Mouse (Mus musculus) gastrocnemius, postnatal 4 days (tissue): ENCODE results near the gene Klc3. TPM values are rescaled to one million over a fixed set of nuclear protein-coding genes. Genes with fewer than 3 reads are reported as not detected.

Experiments used
- DNase-seq, 2 experiments: peaks; one replicate each; pipeline ENCODE4 v3.0.0; 2021 to 2022; ENCODE audit warnings: low spot score in 2 of 2, mixed read lengths in 2 of 2
- long read RNA-seq, 2 experiments: library from polyadenylated mRNA; stranded (forward); transcript quantifications; one replicate each; pipeline ENCODE4 v2.0.0; 2021
- total RNA-seq, 2 experiments: library from RNA; stranded (reverse); gene quantifications; 2 replicates each; pipeline ENCODE4 v1.2.3; 2021

The Klc3 gene
- under 1 TPM in 1 of 2 experiments, not detected in 1; 0.16 TPM for total RNA-seq
- long read RNA-seq, experiment 1, partial matches to known transcripts = 2 of 4 reads
- long read RNA-seq, experiment 1, other reads (novel, unspliced or antisense) = 0 of 4 reads
- long read RNA-seq, experiment 2, partial matches to known transcripts = 0 of 2 reads
- long read RNA-seq, experiment 2, other reads (novel, unspliced or antisense) = 1 of 2 reads

- DNase-seq = no peak
Observed at GRCm38 (mm10) chr7:19403731-19404296, at the start of gene Klc3. Gene Klc3 (minus strand): TSS chr7:19404104.

DNA sequence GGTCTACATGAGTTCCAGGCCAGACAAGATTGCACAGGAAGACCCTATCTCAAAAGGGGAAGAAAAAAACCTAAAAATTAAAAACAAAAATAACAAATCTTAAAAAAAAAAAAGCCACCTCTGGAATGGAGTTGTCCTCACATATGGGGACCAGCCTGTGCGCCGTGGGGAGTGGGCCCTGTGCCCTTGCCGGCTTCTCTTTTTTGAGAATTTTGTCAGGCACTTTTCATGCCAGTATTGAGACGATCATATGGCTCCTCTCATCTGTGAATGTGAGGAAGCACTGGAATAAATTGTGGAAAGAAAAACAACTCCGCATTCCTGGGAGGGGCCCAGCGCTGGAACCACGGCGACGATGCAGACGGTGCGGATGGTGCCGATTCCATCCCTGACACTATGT lies 45.3 kb upstream of the Klc3 start:
- DNase-seq = no peak

DNA sequence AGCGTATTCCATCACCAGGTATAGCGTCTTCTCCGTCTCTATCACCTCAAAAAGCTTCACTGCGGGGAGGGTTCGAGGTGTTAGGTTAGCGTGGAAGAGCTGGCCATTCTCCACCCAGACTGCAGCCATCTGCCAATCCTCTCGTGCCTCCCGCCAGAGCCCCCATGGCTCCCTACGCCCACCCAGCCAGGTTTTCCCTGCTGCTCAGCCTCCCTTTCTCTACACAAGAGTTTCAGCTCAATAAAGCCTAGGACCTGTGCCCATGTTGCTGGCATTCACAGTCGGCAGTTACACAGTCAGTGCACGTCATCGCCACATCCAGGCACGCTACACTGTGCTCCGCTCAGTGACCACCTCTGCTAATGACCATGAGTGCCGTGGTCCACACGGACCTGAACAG lies 43.8 kb upstream of the Klc3 start:
- DNase-seq = no peak

GRCm38 (mm10) chr7:19444801-19445200 lies 40.9 kb upstream of the Klc3 start:
- no peak for DNase-seq

GRCm38 (mm10) chr7:19443344-19443743 lies 39.4 kb upstream of the Klc3 start:
- DNase-seq = peak; percentile 69 to 76

GRCm38 (mm10) chr7:19441448-19442091 lies 37.7 kb upstream of the Klc3 start:
- no peak for DNase-seq

DNA sequence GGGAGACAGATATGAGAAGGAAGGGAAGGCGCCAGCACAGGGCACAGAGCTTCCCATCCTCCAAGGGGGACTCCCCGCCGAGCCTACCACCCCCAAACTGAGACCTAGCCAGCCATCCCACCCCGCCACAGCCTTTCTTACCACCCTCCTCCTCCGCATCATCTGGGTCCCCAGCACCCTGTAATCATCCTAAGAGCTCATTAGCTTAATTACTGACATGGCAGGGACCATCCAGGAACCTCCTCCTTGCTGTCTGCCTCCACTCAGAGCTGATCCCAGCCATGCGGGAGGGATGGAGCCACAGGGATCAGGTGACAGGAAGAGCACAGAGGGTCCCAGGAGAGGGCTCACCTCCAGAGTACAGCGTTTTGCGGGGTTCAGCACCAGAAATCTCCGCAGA lies 33.1 kb upstream of the Klc3 start:
- no peak for DNase-seq

DNA sequence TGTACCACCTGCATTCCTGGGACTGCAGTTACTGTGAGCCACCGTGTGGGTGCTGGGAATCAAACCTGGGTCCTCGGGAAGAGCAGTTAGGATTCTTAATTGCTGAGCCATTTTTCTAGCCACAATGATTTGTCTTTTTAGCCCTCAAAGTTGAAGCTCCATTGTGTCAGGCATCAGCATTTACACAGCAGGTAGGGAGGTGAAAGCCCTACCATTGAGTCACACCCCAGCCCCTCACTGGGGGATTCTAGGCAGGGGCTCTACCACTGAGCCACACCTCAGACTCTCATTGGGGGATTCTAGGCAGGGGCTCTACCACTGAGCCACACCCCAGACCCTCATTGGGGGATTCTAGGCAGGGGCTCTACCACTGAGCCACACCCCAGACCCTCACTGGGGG lies 32.4 kb upstream of the Klc3 start:
- DNase-seq = no peak

- no peak for DNase-seq
Observed at GRCm38 (mm10) chr7:19432475-19432874, 28.6 kb upstream of the Klc3 start.

DNA sequence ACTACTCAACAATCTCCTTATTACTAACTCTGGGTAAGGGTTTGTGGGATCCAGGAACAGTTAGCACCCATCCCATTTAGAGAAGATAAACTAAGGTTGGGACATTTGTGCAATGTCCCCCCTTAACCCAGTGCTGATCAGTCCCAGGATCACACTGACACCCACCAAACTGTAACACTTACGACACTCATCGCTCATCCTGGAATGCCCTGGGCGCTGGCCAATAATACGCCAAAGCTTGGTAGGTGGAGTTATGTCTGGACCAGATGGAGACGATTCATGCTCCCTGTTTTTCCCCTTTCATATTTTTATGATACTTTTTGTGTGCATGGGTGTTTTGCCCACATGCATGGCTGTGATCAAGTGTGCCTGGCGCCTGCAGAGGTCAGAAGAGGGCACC lies 26.5 kb upstream of the Klc3 start:
- no peak for DNase-seq

DNA sequence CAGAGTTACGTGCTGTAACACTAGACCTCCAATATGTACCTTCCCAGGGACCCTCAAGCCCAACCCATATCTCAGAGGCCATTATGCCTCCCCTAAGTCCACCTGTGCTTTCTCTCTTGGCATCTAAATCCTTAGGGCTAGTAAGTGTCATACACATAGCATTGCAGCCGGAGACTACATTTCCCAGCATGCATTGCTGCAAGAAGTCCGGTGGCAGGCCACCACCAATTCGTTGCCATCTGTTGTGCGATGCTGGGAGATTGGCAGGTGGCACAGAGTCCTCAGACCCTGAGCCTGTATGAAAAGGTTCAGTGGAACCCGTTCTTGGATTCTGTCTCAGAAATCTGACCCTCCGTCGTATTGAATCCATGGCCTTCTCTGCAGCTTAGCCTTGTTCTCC lies 25.8 kb upstream of the Klc3 start:
- DNase-seq = no peak

- no peak for DNase-seq
Observed at GRCm38 (mm10) chr7:19427999-19428650, 24.2 kb upstream of the Klc3 start.

GRCm38 (mm10) chr7:19426888-19427287 lies 23.0 kb upstream of the Klc3 start:
- DNase-seq = no peak

DNA sequence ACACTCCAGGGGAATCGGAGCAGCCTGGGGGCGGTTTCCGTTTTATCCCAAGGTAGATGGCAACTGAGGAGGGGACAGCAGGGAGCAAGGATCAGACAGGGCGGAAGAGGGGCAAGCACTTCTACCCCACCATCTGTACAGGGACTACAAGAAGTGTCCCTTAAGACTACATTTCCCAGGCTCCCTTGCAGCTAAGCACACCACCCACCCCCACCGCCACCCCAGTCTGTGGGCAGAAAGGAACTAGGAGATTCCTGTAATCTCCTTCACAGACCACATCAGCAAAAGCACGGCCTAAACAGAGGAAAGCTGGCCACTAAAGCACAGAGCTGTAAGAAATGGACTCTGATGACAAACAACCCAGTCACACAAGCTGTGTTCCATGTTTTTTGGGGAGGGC lies 22.4 kb upstream of the Klc3 start:
- no peak for DNase-seq

- DNase-seq = no peak
Observed at GRCm38 (mm10) chr7:19424051-19424450, 20.1 kb upstream of the Klc3 start.

DNA sequence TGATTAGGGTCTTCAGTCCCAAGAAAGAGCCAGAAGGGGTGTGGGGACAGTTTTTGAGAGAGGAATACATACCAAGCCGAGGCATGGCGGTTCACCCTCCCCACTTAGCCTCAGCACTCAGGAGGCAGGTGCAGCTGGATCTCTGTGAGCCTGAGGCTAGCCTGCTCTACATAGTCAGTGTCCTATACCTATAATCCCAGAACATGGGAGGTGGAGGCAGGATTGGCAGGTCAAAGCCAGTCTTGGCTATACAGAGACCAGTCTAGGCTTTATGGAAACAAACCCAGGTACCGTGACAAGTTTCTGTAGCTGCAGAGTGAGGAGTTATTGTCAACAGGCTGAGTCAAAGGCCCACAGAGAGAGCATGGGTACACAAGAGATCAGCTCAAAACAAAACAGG lies 19.2 kb upstream of the Klc3 start:
- DNase-seq = no peak

DNA sequence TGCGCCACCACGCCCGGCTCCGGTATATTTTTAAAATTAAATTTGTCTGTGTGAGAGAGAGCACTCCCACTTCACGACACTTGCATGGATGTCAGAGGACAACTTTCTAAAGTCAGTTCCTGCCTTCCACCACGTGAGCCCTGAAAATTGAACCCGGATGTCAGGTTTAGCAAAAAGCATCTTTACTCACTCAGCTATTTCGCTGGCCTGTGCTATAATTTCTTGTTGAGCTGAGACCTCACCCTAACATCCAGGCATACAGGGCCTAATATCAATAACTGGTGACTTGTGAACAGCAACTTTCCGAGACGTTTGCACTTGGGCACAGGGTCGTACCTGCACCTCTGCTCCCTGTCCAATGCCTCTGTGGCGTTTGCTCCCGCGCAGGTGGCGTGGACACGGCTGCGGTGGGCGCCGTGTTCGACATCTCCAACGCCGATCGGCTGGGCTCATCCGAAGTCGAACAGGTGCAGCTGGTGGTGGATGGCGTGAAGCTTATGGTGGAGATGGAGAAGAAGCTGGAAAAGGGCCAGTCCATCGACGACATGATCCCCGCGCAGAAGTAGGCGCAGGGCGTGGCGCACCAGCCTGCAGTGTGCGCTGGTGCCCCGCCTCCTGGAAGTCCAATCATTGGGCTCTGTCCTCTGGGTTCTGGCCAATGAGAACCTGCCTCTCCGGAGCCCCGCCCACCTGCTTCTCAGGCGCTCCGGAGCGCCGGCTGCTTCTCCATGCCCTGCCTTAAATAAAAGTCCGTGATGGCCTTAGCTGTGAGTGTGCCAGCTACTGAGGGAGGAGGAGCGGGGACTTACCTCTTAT lies 17.1 kb upstream of the Klc3 start:
- peak in 1 of 2 experiments; percentile 77 for DNase-seq

DNA sequence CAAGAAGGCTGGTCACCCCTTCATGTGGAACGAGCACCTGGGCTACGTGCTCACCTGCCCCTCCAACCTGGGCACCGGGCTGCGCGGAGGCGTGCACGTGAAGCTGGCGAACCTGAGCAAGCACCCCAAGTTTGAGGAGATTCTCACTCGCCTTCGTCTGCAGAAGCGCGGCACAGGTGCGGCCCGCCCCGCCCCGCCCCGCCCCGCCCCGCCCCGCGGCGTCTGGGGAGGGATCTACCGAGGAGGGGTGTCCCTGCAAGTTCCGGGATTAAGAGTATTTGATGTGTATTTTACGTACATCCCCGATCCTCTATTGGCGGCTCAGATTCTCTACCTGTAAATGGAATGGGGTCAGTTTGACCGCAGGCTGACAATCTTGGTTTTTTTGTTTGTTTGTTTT lies 16.2 kb upstream of the Klc3 start:
- DNase-seq = no peak

DNA sequence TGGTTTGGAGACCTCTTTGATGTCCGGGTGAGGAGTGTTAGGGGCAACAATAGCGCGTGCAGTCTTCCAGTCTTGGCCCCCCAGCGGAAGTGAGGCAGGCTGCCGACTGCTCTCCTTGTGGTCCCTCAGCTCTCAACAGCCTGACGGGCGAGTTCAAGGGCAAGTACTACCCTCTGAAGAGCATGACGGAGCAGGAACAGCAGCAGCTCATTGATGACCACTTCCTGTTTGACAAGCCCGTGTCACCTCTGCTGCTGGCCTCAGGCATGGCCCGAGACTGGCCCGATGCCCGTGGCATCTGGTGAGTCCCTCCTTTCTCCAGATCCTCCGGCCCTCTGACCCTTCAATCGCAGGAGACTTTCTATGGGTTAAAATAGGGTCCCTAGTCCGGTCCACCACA lies 12.7 kb upstream of the Klc3 start:
- DNase-seq = no peak

DNA sequence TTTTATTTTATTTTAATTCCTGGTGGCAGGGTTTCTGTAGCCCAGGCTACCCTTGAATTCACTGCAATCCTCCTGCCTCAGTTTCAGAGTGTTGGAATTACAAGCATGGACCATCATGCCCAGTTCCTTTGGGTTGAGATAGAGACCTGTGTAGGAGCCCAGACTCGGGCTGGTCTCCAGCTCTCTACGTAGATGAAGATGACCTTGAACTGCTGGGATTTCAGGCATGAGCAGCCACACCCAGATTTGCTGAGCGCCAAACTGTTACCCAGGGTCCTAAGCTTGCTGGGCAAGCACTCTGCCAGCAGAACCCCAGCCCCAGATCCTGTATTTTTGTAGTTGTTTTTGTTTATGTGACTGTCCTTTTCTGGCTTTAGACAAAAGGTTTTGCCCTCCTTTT lies 9.6 kb upstream of the Klc3 start:
- DNase-seq = no peak

DNA sequence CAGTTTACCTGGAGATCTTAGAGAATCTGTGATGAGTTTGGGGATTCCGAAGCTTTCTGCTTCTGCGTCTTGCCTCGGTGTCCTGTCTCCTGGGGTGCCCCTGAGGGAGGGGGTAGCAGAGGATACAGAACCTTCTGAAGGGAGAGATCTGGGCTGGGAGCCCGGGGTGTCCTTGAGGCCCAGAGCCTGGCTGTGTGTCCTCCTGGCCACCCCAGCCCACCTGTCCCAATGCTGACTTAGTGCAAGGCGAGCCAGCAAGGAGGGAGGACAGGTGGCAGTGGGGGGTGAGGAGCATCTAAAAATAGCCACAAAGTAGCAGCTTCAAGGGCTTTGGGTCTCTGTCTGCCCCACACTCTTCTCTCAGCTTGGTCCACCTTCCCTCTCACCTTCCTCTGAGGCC lies 7.9 kb upstream of the Klc3 start:
- no peak for DNase-seq
